8 mouse cellular contexts compared by ENCODE assay signal in the genomic region with DNA sequence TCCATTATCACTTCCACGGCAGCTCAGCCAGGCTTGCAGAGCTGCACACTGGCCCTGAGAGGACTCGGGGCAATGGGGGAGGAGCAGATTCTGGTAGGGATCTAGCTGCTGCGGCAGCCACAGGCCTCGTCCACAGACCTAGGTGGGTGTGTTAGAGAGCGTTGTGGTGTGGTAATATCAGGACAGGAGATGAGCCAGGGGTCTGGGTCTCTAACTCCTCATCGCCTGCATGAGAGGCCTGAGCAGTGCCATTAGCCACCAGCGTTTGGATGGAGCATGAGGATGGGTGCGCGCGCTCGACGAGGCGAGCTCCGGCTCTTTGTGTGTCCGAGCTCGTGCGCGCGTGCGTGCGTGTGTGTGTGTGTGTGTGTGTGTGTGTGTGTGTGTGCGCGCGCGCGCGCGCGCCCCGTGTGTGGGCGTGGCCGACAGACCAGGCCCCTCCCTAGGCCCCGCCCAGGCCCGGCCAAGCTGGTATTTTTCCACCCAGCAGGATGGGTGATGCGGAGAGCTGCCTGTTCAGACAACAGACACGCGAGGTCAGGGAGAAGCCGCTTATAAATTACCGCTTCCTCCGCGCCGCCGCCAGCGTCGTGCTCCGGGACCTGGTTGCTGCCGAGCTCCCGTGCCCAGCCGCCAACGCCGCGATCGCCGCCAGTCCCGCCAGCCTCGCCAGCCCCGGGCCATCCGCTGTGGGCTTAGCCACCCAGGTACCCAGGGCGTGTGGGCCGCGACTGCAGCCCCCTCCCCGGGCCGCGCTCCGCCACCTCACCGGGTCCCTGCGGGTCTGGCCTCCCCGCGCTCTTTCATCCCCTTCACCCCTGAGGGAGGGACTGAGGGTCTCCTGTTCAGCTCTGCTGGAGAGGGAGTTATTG. TPM values are rescaled to one million over a fixed set of nuclear protein-coding genes. Genes with fewer than 3 reads are reported as not detected.
DNase-seq lines count a peak whose midpoint lies in the region; ATAC-seq and TF ChIP-seq lines count a peak whose summit lies in the region.

A gene (plus strand): TSS at position 452 of the 872 bp plus-strand sequence.

- peak within 1 kb of the TSS; percentile 94 for H3K4me2 ChIP-seq in heart, embryonic 13.5 days
- peak within 1 kb of the TSS; percentile 99 for H3K4me2 ChIP-seq in liver, embryonic 12.5 days
- H3K4me2 ChIP-seq in stomach, embryonic 15.5 days: peak within 1 kb of the TSS; percentile 93

- H3K9me3 ChIP-seq in heart, embryonic 13.5 days: no peaks in the 10 kb centered on the region
- no peaks in the 10 kb centered on the region for H3K9me3 ChIP-seq in liver, embryonic 12.5 days (replicated peaks)
- no peaks in the 10 kb centered on the region for H3K9me3 ChIP-seq in stomach, embryonic 15.5 days

- peaks cover 63% of the 10 kb centered on the region for H3K4me1 ChIP-seq in heart, embryonic 13.5 days
- H3K4me1 ChIP-seq in liver, embryonic 12.5 days: peaks cover 68% of the 10 kb centered on the region
- H3K4me1 ChIP-seq in stomach, embryonic 15.5 days: peaks cover 37% of the 10 kb centered on the region

- peak within 1 kb of the TSS; percentile 94 for H3K27ac ChIP-seq in heart, embryonic 13.5 days (replicated peaks)
- H3K27ac ChIP-seq in liver, embryonic 12.5 days: peak within 1 kb of the TSS; percentile 90
- peak within 1 kb of the TSS; percentile 94 for H3K27ac ChIP-seq in stomach, embryonic 15.5 days

- H3ac ChIP-seq in C2C12 (ENCODE audit: control insufficient read depth, insufficient read length, low read depth): peak within 1 kb of the TSS; percentile 81

- peaks cover 11% of the 10 kb centered on the region for H3K36me3 ChIP-seq in C2C12 (ENCODE audit: control insufficient read depth, insufficient read depth)
- no peaks in the 10 kb centered on the region for H3K36me3 ChIP-seq in heart, embryonic 13.5 days
- no peaks in the 10 kb centered on the region for H3K36me3 ChIP-seq in liver, embryonic 12.5 days
- no peaks in the 10 kb centered on the region for H3K36me3 ChIP-seq in stomach, embryonic 15.5 days

- TF ChIP-seq CTCF in C2C12 (IDR thresholded peaks at IDR 0.05; ENCODE audit: control insufficient read depth, insufficient read depth, insufficient read length): no peak

- H3K9ac ChIP-seq in heart, embryonic 13.5 days: peak within 1 kb of the TSS; percentile 98
- H3K9ac ChIP-seq in liver, embryonic 12.5 days: peak within 1 kb of the TSS; percentile 94
- H3K9ac ChIP-seq in stomach, embryonic 15.5 days: peak within 1 kb of the TSS; percentile 94

- 0% methylated on average over 54 of the region's 69 CpGs for WGBS in heart, embryonic 13.5 days
- WGBS in liver, embryonic 12.5 days (ENCODE audit: insufficient replicate concordance): under 1% methylated on average over 51 of the region's 69 CpGs
- WGBS in stomach, embryonic 15.5 days: under 1% methylated on average over 67 of the region's 69 CpGs

- peaks cover 48% of the 10 kb centered on the region for H3K79me2 ChIP-seq in C2C12 (ENCODE audit: control insufficient read depth, insufficient read depth)

- H3K79me3 ChIP-seq in C2C12 (ENCODE audit: low read depth): peaks cover 45% of the 10 kb centered on the region

- ATAC-seq in erythroid progenitor cell, adult 5-6 weeks (replicated peaks; ENCODE audit: low FRiP score, poor library complexity, severe bottlenecking): peak; percentile 78
- peak; percentile 77 for ATAC-seq in heart, embryonic 13.5 days (ENCODE audit: extremely low read depth, insufficient number of reproducible peaks, low FRiP score, low TSS enrichment)
- peak; percentile 83 for ATAC-seq in liver, embryonic 12.5 days
- peak; percentile 77 for ATAC-seq in stomach, embryonic 15.5 days (ENCODE audit: insufficient read depth, low FRiP score, low read depth)

- peak; percentile 86 for DNase-seq in brain, embryonic 18.5 days (ENCODE audit: low read depth, low spot score)
- peak; percentile 95 for DNase-seq in kidney, postnatal 10 days
- peak; percentile 83 to 89 for DNase-seq in natural killer cell, adult 2 months (ENCODE audit: low spot score in 2 of 2)

- peak within 1 kb of the TSS; percentile 97 for H3K4me3 ChIP-seq in C2C12 (ENCODE audit: insufficient read depth, poor library complexity, severe bottlenecking)
- peak within 1 kb of the TSS; percentile 91 for H3K4me3 ChIP-seq in heart, embryonic 13.5 days
- H3K4me3 ChIP-seq in liver, embryonic 12.5 days: peak within 1 kb of the TSS; percentile 90
- H3K4me3 ChIP-seq in stomach, embryonic 15.5 days (replicated peaks): peak within 1 kb of the TSS; percentile 97

- H3K27me3 ChIP-seq in C2C12 (ENCODE audit: control insufficient read depth, insufficient read depth, insufficient read length): no peaks in the 10 kb centered on the region
- peaks cover 7% of the 10 kb centered on the region for H3K27me3 ChIP-seq in heart, embryonic 13.5 days (replicated peaks)
- H3K27me3 ChIP-seq in liver, embryonic 12.5 days (replicated peaks): no peaks in the 10 kb centered on the region
- no peaks in the 10 kb centered on the region for H3K27me3 ChIP-seq in stomach, embryonic 15.5 days (replicated peaks)

TF ChIP-seq in C2C12, 6 proteins besides CTCF, POLR2A, EP300 and RAD21:
- TF ChIP-seq CEBPB (IDR thresholded peaks at IDR 0.05; ENCODE audit: low read depth) (no peak), MYOD1 (IDR thresholded peaks at IDR 0.05; ENCODE audit: control insufficient read depth, insufficient read length, low read depth) (no peak), MAX (IDR thresholded peaks at IDR 0.05) (peak; percentile 89), USF1 (IDR thresholded peaks at IDR 0.05; ENCODE audit: low read depth) (no peak)

RNA-seq across cellular contexts. Expression of the gene that starts here (rescaled TPM):
- 97.0 TPM for polyA plus RNA-seq in C2C12 (2012; fragmentation: generic; extraction: Trizol)
- 25.6 and 25.9 TPM in 2 replicates for total RNA-seq in erythroid progenitor cell, adult 5-6 weeks (2015; ENCODE audit: low replicate concordance)
- total RNA-seq in erythroid progenitor cell, adult 5-6 weeks (2017; ENCODE audit: low replicate concordance): 9.8 and 10.9 TPM in 2 replicates
- 59.4 and 60.0 TPM in 2 replicates for polyA plus RNA-seq in heart, embryonic 13.5 days (2015; fragmentation: Nextera tagmentation; extraction: Ambion mirVana)
- polyA plus RNA-seq in liver, embryonic 12.5 days (2016; fragmentation: Nextera tagmentation; extraction: Ambion mirVana): 22.1 and 24.9 TPM in 2 replicates
- 54.6 and 63.0 TPM in 2 replicates for polyA plus RNA-seq in stomach, embryonic 15.5 days (2015; fragmentation: Nextera tagmentation; extraction: Ambion mirVana)

Comparison
In these comparisons a context has a peak if more than half of its experiments do, and no peak if none do; other contexts are left out.
1. Peak in every context shown above with its lines: DNase-seq, ATAC-seq, H3K4me3 ChIP-seq and H3K27ac ChIP-seq.